Mouse (Mus musculus) natural killer cell, adult 2 months (primary cell): ENCODE results near the gene Wnt4.

Experiments
- DNase-seq, 2 experiments: peaks; one replicate each; pipeline ENCODE4 v3.0.0; 2022; ENCODE audit warnings: low spot score in 2 of 2

Wnt4 gene

DNA sequence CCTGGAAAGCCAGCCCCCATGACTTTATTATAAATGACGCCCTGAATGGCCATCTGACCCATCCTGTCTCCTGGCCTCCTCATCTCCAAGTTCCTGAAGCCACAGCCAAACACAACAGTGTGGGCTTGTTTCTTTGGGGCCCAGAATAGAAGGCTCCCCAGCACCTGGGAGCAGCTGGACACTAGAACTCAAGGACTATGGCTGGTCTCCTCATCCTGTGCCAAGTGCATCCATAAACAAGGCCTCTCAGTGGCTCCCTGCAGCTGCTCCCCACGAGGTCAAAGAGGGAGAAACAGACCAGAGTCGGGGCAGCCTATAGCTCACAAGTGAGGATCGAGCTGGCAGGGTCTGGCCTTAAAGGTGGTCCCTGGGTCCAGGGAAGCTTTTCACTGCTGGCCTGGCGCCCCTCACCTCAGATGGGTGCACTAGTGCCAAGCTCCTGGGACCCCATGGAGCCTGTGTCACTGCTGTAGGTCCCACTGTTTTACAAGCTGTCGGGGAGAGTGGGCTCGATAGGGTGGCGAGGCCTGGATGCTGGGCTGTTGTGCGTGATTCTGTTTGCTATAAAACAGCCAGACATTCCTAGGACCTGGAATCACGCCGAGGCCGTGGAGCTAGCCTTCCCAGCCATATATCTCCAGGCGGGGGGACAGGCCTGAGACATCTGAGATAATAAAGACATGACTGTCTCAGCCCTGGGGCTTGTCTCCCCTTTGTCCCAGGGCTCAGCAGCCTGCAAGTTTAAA, 28.7 kb downstream of the Wnt4 start:
- no peak for DNase-seq

- no peak for DNase-seq
Measured at GRCm38 (mm10) chr4:137306577-137306888, 29.2 kb downstream of the Wnt4 start.

DNA sequence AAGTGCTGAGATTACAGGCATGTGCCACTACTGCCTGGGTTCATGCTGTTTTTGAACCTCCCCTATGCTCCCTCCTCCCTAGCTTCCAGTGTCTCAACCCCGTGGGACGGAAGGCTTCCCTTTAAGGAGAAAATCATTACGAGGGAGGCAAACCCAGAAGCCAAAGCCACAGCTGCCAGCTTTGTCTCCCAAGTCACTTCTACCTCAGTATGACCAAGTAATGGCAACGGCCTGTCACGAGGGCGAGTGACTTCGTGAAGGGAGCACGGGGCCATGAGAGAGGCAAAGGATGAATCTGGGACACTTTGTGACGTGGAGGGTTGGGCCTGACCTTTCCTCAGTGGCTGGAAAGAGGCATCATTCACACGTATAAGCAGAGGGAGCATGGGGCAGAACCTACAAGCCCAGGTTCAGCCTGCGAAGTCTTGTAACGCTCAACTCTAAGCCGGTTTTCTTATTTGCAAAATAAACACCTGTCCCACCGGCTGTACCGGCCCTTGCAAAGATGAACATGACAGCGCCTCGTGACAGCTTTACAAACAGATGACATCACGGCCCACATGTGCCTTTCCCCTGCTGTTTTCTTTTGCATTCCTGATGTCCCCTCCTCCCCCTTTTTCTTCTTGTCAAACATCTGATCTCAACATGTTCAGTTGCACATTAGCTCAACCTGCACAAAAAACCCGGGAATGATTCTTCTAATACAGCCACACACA, 29.9 kb downstream of the Wnt4 start:
- no peak for DNase-seq

- peak in 1 of 2 experiments; percentile 8 for DNase-seq
Measured at GRCm38 (mm10) chr4:137308377-137308776, 31.1 kb downstream of the Wnt4 start.

DNA sequence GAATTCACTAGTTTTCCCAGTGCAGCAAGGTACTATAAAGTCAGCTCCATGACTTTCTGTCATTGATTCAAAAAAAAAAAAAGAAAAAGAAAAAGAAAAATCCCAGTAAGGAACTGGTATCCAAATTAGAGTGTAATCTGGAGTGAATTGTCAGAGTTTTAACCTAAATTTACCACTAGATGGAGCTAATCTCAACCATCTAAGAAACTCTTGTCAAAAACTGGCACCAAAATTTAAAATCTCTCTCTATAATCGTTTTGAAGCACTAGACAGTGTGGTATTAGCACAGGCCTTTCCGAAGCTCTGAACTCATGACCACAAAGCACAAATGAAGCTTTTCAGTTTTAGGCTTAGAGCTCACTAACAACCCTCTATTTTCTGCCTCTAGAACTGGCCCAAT, 36.2 kb downstream of the Wnt4 start:
- no peak for DNase-seq

DNA sequence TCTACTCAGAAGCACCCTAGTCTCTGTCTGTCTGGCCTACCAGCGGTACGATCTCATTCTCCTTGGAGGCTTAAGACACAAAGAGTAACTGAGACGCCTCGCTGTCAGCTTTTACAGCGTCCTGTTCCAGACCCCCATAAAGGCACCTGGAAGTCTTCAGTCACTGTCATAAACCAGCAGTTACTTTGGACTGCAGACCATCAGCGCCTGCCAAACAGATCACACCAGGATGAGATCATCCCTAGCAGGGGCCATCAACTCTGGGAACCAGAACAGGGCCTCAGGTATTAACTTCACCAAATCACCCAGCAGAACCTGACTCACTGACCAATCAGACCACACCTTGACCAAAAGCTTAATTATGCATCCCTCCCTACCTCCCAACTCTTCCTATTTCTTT, 37.3 kb downstream of the Wnt4 start:
- DNase-seq = no peak

DNA sequence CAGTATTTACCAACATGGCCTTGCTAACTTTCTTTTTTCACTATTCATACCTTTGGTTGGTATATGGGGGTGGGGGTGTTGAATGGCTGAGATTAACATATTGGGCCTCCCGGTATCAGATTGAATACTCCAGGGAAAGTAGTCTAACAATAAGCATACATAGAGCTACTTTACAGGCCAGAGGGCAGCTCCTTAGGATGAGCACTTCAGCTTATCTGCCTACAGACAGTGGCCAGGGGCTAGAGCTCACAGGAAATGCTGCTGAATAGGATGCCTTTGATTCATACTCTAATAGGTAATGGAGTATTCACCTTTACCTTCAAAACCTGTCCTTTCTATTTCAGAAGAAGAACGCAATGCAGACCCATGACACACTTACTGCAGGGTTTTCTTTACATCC, 37.8 kb downstream of the Wnt4 start:
- no peak for DNase-seq

- DNase-seq = no peak
Measured at GRCm38 (mm10) chr4:137316027-137316770, 38.9 kb downstream of the Wnt4 start.

DNA sequence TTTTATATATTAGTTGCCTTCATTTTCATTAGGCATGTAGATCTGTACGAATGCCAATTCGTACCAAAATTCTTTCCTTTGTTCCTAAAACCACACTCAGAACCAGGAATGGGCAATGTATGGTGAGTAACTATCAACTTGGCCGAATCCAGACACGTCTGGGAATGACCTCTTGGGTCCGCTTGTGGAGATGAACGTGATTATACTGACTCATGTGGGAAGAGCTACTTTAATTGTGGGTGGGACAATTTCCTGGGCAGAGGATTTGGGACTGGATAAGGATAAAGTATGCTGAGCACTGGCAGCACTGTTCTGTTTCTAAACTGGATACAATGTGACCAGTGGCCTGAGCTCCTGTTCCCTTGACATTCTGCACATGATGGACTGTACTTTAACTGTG, 47.6 kb downstream of the Wnt4 start:
- no peak for DNase-seq

- no peak for DNase-seq
Measured at GRCm38 (mm10) chr4:137326494-137326893, 49.2 kb downstream of the Wnt4 start.

GRCm38 (mm10) chr4:137332051-137332450, 54.8 kb downstream of the Wnt4 start:
- DNase-seq = no peak

GRCm38 (mm10) chr4:137336468-137336867, 59.2 kb downstream of the Wnt4 start:
- DNase-seq = no peak

DNA sequence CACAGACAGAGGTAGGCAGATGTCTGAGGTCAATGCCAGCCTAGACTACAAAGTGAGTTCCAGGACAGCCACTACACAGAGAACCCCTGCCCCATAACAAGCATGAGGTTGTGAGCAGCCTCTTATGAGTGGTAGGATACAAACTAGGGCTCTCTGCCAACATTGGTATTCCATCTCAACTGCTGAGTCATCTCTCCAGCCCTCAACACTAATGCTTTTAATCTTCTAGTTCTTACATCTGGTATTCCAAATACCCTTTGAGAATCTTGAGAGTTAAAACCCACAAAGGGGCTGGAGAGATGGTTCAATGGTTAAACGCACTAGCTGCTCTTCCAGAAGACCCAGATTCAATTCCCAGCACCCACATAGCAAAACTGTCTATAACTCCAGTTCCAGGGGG, 62.1 kb downstream of the Wnt4 start:
- no peak for DNase-seq

- DNase-seq = no peak
Measured at GRCm38 (mm10) chr4:137342816-137343215, 65.5 kb downstream of the Wnt4 start.

- peak; percentile 30 to 31 for DNase-seq
Measured at GRCm38 (mm10) chr4:137345112-137345511, 67.8 kb downstream of the Wnt4 start.

DNA sequence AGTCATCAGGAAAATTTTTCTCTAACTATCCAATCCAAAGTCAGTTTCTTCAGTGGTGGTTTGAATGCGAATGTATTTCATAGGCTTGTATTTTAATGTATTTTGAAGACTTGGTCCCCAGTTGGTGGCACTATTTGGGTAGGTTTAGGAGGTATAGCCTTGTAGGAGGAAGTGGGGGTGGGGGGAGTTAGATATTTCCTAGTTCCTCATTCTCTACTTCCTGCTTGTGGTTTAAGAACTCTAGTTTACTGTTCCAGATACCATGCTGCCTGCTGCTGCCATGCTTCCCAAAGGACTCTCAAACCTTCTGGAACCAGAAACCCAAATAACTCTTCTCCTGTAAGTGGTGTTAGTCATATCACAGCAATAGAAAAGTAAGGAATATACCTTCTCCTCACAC, 68.5 kb downstream of the Wnt4 start:
- DNase-seq = peak in 1 of 2 experiments; percentile 68
